Mouse (Mus musculus) lung, postnatal 25 days (tissue): Measurements from ENCODE around the gene Bicra.

Source experiments
- DNase-seq: peaks from one replicate; pipeline ENCODE4 v3.0.0; 2022; ENCODE audit warnings: low spot score

Gene Bicra

GRCm38 (mm10) chr7:16047338-16048146, at the start of gene Bicra:
TSS of gene Bicra (minus strand) at chr7:16047921.
- DNase-seq: peak; percentile 88

GRCm38 (mm10) chr7:16094592-16094991, 46.9 kb upstream of the Bicra start:
- no peak for DNase-seq

- DNase-seq: no peak
These were observed 39.9 kb upstream of the Bicra start for GRCm38 (mm10) chr7:16087587-16087986.

GRCm38 (mm10) chr7:16083361-16083760, 35.6 kb upstream of the Bicra start:
- no peak for DNase-seq

GRCm38 (mm10) chr7:16080581-16080980, 32.9 kb upstream of the Bicra start:
- no peak for DNase-seq

- DNase-seq: no peak
These were observed 32.2 kb upstream of the Bicra start for GRCm38 (mm10) chr7:16079947-16080346.

GRCm38 (mm10) chr7:16071906-16072305, 24.2 kb upstream of the Bicra start:
- DNase-seq: no peak

- DNase-seq: no peak
These were observed 23.1 kb upstream of the Bicra start for GRCm38 (mm10) chr7:16070846-16071245.

- no peak for DNase-seq
These were observed 15.8 kb upstream of the Bicra start for GRCm38 (mm10) chr7:16063490-16063889.

GRCm38 (mm10) chr7:16062099-16062420, 14.3 kb upstream of the Bicra start:
- no peak for DNase-seq

GRCm38 (mm10) chr7:16061219-16062098, 13.7 kb upstream of the Bicra start, which contains the start of gene Zfp541:
TSS of gene Zfp541 (plus strand) at chr7:16061814.
- DNase-seq: no peak

- peak; percentile 64 for DNase-seq
These were observed 9.4 kb upstream of the Bicra start for GRCm38 (mm10) chr7:16057136-16057534.

GRCm38 (mm10) chr7:16056459-16057135, 8.9 kb upstream of the Bicra start:
- DNase-seq: no peak

GRCm38 (mm10) chr7:16055665-16056064, 7.9 kb upstream of the Bicra start:
- no peak for DNase-seq

- no peak for DNase-seq
These were observed 7.2 kb upstream of the Bicra start for GRCm38 (mm10) chr7:16054966-16055365.

- no peak for DNase-seq
These were observed 5.4 kb upstream of the Bicra start for GRCm38 (mm10) chr7:16053105-16053504.

GRCm38 (mm10) chr7:16052684-16053083, 5.0 kb upstream of the Bicra start:
- peak; percentile 97 for DNase-seq

GRCm38 (mm10) chr7:16051883-16052595, 4.3 kb upstream of the Bicra start:
- DNase-seq: peak; percentile 87

- no peak for DNase-seq
These were observed 2.9 kb upstream of the Bicra start for GRCm38 (mm10) chr7:16050600-16050999.

GRCm38 (mm10) chr7:16049576-16049915, 1.8 kb upstream of the Bicra start:
- DNase-seq: no peak

GRCm38 (mm10) chr7:16048675-16049575, 1.2 kb upstream of the Bicra start:
- no peak for DNase-seq
